Mouse (Mus musculus): ENCODE results near the gene Fcgr2b. TPM values are rescaled to one million over a fixed set of nuclear protein-coding genes. Genes with fewer than 3 reads are reported as not detected.

Gene Fcgr2b
- polyA plus RNA-seq, 1 experiment from 2014 or later, result 3.2 TPM

DNA sequence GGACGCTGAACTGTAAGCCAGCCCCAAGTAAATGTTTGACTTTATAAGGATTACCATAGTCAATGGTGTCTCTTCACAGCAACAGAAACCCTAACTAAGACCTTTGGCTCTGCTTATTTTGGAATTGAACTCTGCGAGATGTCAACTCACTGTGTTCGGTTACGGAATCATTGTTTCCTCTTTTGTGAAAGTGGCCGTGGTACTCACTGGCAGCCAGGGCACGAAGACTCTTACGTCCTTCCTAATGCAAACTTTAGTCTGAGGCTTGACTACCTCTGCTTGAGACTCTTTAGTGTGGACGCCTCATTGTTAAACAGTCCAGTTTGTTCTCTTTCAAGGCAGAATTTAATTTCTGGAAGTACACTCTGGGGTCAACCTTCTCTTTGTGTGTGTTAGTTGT lies 57.0 kb downstream of the Fcgr2b start:
- no peaks in the 10 kb centered on the region for H3K9me3 ChIP-seq
- no peaks in the 10 kb centered on the region for H3K36me3 ChIP-seq
- no peak overlapping the region for H3K9ac ChIP-seq
- H3K27me3 ChIP-seq, result no peaks in the 10 kb centered on the region
- no peak overlapping the region for H3K27ac ChIP-seq
- no peak overlapping the region for H3K4me3 ChIP-seq
- no peak for ATAC-seq (ENCODE audit: insufficient number of reproducible peaks, low FRiP score, low TSS enrichment, low read depth)
- no peak overlapping the region for H3K4me2 ChIP-seq
- H3K4me1 ChIP-seq, result 0 out of 2 replicates have a peak, but pooled peaks cover 2% of the 10 kb centered on the region
- 93% methylated on average over 8 of the region's 8 CpGs for WGBS

DNA sequence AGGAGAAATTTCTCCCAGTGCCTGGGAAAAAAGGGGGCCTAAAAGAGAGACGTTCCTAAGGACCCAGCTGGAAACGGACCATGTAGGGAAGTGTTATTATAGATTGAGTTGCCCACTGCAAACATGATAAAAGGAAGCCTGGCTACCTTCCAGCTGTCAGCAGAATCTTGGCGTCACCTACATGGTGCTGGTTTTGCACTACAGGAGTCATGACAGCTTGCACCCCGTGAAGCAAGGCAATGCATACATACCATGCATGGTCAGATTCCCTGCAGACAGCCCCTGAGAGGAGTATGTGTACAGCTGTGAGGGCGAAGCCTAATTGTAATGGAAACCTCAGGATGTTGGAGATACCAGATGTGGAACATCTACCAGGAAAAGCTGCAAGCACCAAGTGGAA lies 60.7 kb downstream of the Fcgr2b start:
- 67% methylated on average over 5 of the region's 5 CpGs for WGBS
- no peak overlapping the region for H3K27ac ChIP-seq
- no peaks in the 10 kb centered on the region for H3K27me3 ChIP-seq
- no peak overlapping the region for H3K4me3 ChIP-seq
- H3K36me3 ChIP-seq, result no peaks in the 10 kb centered on the region
- no peak for ATAC-seq (ENCODE audit: insufficient number of reproducible peaks, low FRiP score, low TSS enrichment, low read depth)
- H3K4me1 ChIP-seq, result 0 out of 2 replicates have a peak, but pooled peaks cover 2% of the 10 kb centered on the region
- H3K4me2 ChIP-seq, result no peak overlapping the region
- no peak overlapping the region for H3K9ac ChIP-seq
- no peaks in the 10 kb centered on the region for H3K9me3 ChIP-seq

DNA sequence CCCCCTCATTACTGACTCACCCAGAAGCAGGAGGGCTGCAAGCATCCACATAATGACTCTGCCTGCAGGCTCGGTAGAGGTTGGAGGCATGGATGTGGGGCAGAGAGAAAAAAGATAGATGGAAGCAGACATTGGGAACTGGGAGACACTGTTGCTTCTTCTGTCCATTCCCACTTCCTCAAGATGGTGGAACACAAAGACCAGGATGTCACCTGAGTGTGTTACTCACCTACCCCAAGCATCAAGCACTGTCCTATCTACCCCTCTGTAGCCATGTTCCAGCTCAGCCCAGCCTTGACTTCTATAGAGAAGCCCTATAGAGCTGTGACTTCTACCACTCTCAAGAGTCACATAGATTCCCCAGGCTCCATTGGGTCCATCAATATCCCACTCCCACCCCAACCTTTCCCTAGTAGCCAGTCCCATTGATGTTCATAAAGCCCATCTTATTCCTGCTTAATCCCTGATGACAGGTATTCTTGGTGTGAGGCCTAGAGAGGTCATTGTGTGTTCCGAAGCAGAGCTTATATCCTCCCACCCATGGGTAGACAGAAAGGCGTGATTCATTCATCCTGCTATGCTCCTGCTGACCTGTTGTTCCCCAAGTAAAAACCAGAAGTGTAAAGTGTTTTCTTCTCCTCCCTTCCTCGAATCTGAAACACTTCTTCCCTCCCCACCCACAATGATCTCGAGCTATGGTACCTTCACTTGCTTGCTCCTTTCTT lies 63.3 kb downstream of the Fcgr2b start, which contains the start of gene Fcrlb:
Fcrlb (minus strand) TSS at position 51 of the 725 bp plus-strand sequence.
- no peak for ATAC-seq (ENCODE audit: insufficient number of reproducible peaks, low FRiP score, low TSS enrichment, low read depth)
- Histone ChIP-seq H3K9ac (no peak within 1 kb of the TSS), H3K36me3 (no peaks in the 10 kb centered on the region), H3K4me3 (no peak within 1 kb of the TSS), H3K9me3 (no peaks in the 10 kb centered on the region), H3K4me1 (peaks cover 9% of the 10 kb centered on the region), H3K4me2 (no peak within 1 kb of the TSS), H3K27ac (no peak within 1 kb of the TSS), H3K27me3 (peaks cover 19% of the 10 kb centered on the region)
- WGBS, result 71% methylated on average over 5 of the region's 5 CpGs

DNA sequence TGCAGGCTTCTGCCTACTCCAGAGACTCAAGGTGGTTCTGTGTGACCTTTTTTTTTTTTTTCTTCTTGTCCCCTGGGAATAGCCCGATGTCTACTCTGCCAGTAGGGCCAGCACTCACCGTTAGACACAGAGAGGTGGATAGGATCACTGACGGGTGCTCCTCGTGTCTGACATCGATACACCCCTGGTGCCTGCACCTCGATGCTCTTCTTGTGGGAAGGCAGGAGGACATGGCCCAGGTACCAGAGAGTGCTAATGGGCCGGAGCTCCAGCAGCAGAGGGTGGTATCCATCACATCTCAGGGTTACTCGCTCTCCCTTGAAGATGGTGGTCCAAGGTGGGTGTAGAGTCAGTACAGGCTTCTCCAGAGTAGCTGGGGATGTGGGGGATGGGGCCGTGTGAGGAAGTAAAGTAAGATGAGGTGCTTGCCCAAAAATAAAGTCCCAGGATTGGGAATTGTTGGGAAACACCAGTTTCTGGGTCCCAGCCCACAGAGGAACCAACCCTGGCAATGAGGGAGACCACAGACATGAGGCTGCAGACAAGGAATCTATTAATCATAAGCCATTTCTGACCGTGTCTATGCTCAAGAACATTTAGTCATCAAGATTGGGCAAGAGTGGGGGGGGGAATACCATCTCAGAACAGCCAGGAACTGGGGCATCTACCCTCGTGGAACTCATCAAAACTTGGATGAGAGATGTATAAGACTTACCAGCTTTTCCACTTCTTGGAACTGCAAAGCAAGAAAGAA lies 64.3 kb downstream of the Fcgr2b start:
- Histone ChIP-seq H3K27me3 (peaks cover 29% of the 10 kb centered on the region), H3K9ac (no peak overlapping the region), H3K36me3 (no peaks in the 10 kb centered on the region), H3K27ac (no peak overlapping the region), H3K4me3 (no peak overlapping the region), H3K4me1 (peaks cover 18% of the 10 kb centered on the region), H3K9me3 (no peaks in the 10 kb centered on the region), H3K4me2 (no peak overlapping the region)
- 77% methylated on average over 11 of the region's 11 CpGs for WGBS
- ATAC-seq (ENCODE audit: insufficient number of reproducible peaks, low FRiP score, low TSS enrichment, low read depth), result no peak

Other genes starting within 250 kb of the Fcgr2b start
- 8.3 and 8.6 TPM in 2 replicates for gene Atf6, start 108.8 kb downstream of the Fcgr2b start, polyA plus RNA-seq (2015; fragmentation: Nextera tagmentation; extraction: Ambion mirVana)
- 0.43 and 0.76 TPM in 2 replicates for gene Gm26620, start 91.5 kb downstream of the Fcgr2b start, polyA plus RNA-seq (2015; fragmentation: Nextera tagmentation; extraction: Ambion mirVana)
- gene Dusp12, start 91.0 kb downstream of the Fcgr2b start, polyA plus RNA-seq (2015; fragmentation: Nextera tagmentation; extraction: Ambion mirVana), result 44.5 and 48.3 TPM in 2 replicates
- gene Fcrlb, start 63.6 kb downstream of the Fcgr2b start, polyA plus RNA-seq (2015; fragmentation: Nextera tagmentation; extraction: Ambion mirVana), result 0.14 and 0.15 TPM in 2 replicates
- 0.22 TPM in 1 of 2 replicates, not detected in the other for gene Fcrla, start 49.0 kb downstream of the Fcgr2b start, polyA plus RNA-seq (2015; fragmentation: Nextera tagmentation; extraction: Ambion mirVana)
- gene Fcgr4, start 42.4 kb upstream of the Fcgr2b start, polyA plus RNA-seq (2015; fragmentation: Nextera tagmentation; extraction: Ambion mirVana), result 1.0 and 1.1 TPM in 2 replicates
- gene Fcgr3, start 88.4 kb upstream of the Fcgr2b start, polyA plus RNA-seq (2015; fragmentation: Nextera tagmentation; extraction: Ambion mirVana), result 25.9 and 32.2 TPM in 2 replicates
- gene Cfap126, start 137.4 kb upstream of the Fcgr2b start, polyA plus RNA-seq (2015; fragmentation: Nextera tagmentation; extraction: Ambion mirVana), result 1.1 and 2.2 TPM in 2 replicates
- gene Sdhc, start 174.1 kb upstream of the Fcgr2b start, polyA plus RNA-seq (2015; fragmentation: Nextera tagmentation; extraction: Ambion mirVana), result 235 and 256 TPM in 2 replicates
- 6.8 and 9.3 TPM in 2 replicates for gene Mpz, start 174.2 kb upstream of the Fcgr2b start, polyA plus RNA-seq (2015; fragmentation: Nextera tagmentation; extraction: Ambion mirVana)
- 5.8 and 7.1 TPM in 2 replicates for gene Pcp4l1, start 219.7 kb upstream of the Fcgr2b start, polyA plus RNA-seq (2015; fragmentation: Nextera tagmentation; extraction: Ambion mirVana)
- gene Nr1i3, start 237.4 kb upstream of the Fcgr2b start, polyA plus RNA-seq (2015; fragmentation: Nextera tagmentation; extraction: Ambion mirVana), result 0.11 and 0.33 TPM in 2 replicates
- gene Tomm40l, start 246.0 kb upstream of the Fcgr2b start, polyA plus RNA-seq (2015; fragmentation: Nextera tagmentation; extraction: Ambion mirVana), result 29.8 and 32.7 TPM in 2 replicates
- gene Apoa2, start 248.5 kb upstream of the Fcgr2b start, polyA plus RNA-seq (2015; fragmentation: Nextera tagmentation; extraction: Ambion mirVana), result 3.6 and 17.5 TPM in 2 replicates